Mouse (Mus musculus) layer of hippocampus, adult 11-12 months (tissue): ENCODE data around the gene Fau.

Source experiments
- DNase-seq: peaks from one replicate; pipeline ENCODE4 v3.0.0; 2022; ENCODE audit warnings: low spot score

Gene Fau

DNA sequence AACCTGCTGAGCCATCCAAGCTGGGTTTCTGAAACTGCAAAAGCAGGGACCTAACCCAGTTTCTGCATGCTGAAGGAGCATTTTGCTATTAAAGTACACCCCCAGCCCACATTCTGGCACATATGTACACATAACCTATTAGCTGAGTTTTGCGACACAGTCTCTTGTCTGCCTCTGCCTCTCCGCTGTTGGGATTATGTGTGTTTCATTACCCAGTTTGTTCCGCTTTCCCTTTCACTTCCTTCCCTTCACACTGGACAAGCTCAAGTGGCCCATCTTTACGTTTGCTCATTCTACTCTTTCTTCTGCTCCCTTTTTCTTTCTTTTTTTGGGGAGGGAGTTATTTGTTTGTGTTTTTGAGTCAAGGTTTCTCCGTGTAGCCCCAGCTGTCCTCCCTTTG is 16.2 kb downstream of the Fau start:
- DNase-seq, result no peak

DNA sequence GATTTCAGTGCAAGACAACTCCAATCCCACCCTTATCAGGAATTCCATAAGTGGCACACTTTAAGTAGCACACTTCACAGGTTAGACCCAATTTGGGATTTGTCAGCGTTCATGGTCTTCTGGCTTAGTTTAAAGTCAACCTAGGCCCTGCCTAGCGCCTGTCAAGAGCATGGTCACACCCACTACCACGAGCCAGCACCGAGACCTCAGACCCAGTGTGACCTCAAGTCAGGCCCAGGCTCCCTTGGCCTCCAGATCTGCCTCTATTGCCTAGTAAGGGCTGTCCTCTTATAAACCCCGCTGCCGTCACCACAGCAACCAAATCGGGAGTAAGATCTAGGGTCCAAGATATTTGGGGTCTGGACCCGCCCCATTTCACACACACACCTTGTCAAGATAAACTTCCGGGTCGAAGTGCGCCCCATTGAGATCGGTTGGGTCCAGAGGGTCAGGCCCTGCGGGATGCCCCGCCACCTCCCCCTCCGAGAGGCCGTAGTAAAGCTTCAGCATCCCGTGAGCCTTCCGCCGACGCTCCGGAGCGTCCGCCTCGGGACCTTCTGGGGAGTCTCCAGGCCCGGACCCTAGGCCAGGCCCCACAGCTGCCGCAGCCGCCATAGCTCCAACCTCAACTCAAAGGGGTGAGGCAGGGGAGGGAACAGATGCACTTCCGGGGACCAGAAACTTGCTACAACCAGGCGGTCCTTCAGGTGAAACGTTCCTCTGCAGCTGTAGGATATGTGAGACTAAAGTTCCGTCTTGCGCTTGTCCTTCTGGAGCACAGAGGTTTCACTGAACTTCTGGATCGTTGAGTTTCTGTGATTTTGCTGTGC is 19.1 kb downstream of the Fau start, which contains the start of gene Vps51:
Gene Vps51, minus strand, starts transcription at position 668 of the 830 bp plus-strand sequence.
- DNase-seq, result peak; percentile 87

DNA sequence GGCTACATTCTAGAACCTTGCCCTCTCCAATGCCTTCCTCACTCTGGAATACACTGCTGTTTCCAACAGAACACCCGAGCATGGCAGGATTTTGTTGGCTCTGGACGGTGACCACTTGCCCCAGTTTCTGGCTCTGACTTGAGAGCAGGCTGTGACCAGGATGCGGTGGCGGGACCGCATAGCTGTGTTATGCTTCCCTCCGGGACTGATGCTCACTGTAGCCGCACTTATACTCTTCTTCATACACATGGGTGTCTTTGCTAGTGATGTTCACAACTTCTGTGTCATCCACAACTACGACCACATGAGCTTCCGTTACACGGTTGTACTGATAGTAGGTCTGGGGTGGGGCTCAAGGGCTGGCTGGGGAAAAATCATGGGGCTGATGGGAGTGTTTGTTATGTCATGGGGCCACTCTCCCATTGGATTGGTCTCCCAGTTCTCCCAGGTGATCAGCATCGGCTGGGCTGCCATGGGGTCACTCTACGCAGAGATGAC is 22.4 kb downstream of the Fau start, which contains the start of gene Tmem262:
Gene Tmem262, plus strand, starts transcription at position 51 of the 498 bp plus-strand sequence.
- DNase-seq, result no peak

DNA sequence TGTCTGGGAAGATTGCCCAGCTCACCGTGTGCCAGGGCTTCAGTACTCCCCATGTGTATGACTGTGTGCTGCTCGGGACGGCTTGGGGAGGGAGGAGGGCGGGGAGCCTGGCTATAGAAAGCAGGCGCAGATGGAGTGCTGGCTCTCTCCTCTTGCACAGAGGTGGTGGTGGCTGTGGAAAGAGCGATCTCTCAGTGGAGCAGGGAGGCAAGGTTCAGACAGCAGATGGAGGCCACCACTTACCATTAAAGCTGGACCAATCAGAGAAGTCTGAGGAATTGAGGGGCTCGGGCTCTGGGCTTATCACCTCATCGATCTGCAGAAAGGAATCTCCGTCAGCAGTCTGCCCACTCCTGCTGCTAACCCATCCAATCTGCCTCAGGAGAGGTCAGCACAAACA is 24.5 kb downstream of the Fau start, which contains the start of gene Gm28374:
Gene Gm28374, minus strand, starts transcription at position 101 of the 400 bp plus-strand sequence.
- no peak for DNase-seq

DNA sequence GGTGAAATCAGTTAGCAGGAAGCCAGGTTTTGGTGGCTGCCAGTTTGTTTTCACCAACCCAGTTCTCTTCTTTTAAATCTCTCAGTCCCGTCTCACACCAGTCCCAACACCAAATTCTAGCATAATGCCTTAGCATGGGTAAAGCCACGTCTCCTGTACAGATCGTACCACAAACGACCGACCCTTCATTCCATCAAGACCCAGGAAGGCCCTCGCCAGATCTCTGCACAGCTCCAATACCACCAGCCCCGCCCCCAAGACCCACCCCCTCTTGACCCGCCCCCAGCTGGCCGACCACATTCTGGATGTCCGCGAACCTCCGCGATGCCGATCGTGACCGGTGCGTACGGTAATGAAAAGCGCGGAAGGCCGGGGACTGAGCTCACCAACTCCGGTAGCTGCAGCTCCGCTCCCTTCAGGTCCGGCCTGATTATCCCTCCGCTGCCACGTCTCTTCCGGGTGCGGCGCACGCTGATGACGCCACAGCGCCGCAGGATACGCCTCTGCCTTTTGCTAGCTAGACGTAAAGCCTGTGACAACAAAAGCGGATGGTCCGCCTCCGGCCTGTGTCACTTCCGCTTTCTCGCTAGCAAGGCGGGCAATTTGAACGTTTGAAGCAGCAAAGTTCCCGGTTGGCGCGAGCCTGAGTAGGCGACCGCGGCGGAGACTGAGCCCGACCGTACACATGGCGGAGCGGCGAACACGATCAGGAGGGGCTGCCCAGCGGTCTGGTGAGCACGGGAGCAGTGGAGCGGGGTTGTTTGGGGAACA is 27.0 kb downstream of the Fau start, which contains the start of the genes Zfpl1 and Cdca5:
Gene Zfpl1, minus strand, starts transcription at position 479 of the 771 bp plus-strand sequence.
Gene Cdca5, plus strand, starts transcription at position 506 of the 771 bp plus-strand sequence.
- DNase-seq, result peak; percentile 97

DNA sequence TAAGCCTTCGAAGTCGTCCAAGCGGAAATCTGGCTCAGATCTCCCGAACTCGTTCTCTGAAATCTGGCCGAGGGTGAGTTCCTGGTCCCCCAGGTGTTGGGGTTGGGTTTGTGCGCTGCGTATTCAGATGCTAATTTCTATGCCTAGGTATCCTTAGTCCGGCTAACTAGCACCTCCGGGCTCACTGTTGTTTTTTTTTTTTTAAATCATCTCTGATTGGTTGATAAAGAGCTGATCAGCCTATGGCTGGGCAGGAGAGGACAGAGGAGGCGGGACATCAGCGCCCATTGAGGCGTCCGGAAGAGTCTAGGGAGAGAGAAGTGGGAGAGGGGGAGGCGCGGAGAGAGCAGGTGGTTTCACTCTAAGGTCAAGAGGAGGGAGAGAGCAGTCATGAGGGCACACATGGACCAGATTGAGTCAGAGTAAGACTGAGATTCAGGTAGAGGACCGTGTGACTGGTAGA is 27.8 kb downstream of the Fau start:
- DNase-seq, result no peak

DNA sequence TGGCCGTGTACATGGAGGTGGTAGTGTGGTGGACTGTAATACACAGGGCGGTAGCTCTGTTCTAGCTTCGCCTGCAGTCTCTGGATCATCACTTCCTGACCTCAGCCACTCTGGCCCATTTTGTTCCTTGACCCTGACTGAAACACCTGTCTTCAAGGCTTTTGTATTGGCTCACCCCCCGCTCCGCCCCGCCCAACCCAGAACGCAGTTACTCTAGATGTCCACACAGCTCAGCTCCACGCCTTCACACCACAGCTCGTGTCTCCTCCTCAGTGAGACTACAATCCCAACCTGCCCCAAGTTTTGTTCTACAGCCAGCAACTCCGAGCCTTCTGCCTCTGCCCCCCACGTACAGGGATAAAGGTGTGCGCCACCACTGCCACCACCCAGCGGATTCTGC is 31.2 kb downstream of the Fau start:
- DNase-seq, result no peak

DNA sequence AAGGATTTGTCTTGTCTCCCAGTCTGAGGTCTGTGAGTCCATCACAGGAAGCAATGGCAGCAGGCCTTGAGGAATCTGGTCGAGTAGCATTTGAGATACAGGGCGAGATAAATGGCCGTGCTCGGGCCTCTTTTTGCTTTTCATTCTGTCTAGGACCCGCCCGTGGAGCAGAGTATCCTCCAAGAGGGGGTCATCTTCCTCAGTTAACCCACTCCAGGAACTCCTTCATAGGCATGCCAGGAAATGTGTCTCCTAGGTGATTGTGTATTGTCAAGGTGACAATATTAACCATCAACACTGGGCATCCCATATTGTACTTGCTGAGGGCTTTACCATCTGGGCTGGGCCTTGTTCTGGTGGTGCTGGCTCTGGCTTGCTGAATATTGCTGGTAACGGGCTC is 36.5 kb downstream of the Fau start, which contains the start of gene AC131692.1:
Gene AC131692.1, plus strand, starts transcription at position 301 of the 400 bp plus-strand sequence.
- no peak for DNase-seq

DNA sequence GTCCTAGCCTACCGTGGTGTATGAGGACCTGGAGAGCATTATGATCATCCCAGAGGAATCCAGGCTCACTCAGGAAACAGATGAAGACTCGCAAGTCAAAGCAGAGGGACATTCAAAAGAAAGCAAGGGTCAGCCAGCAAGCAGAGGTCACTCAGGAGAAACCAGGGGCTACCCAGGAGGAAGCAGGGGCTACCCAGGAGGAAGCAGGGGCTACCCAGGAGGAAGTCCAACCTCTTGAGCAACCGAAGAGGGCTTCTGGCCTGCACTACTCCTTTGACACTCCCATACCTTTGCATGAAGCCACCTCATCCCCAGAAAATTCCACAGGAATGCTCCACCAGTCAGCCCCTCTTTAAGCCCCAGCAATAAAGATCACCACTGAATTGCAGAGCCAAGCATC is 40.2 kb downstream of the Fau start:
- DNase-seq, result no peak

DNA sequence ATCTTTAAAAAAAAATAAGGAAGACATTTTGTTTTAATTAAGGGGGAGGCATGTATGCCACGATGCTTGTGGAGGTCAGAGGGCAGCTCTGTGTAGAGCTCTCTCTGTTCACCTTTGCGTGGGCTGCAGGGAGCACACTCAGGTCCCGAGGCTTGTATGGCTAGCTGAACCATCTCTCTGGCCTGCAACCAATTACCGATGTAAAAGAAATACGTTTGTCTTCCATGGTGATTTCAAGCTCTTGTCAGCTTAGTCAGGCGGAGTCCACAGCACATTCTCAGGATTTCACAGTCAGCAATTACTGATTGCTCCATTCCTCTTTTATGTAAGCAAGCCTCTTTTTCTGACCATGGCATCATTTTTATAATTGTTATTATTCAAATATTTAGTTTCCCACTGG is 43.5 kb downstream of the Fau start:
- DNase-seq, result no peak

DNA sequence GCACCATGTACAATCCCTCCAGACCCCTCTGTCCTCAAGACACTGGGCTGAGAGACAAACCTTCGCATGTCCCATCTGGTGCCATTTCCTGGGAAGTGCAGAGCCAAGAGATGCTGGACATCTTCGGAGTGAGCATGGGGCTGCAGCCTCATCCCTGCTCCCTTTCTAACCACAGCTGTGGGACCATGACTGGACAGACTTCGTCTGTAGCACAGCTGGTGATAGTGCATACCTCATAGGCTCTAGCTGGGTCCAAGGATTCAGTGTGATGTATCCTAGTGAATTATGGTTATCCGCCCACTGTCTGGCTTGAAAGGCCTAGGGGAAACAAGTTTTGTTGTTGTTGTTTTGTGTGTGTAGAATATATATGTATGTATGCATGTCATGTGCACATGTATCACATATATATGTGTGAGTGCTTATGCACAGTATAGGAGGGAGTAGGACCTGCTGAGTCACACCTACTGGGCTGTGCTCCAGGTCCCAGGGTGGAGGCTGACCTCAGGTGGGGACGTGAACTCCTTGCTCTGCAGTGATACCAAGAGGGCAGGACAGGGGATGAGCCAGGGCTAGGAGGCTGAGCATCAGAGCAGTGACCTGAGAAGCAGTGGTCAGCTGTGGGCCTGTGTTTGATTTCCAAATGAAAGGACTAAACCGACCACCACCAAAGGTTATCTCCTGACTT is 44.7 kb downstream of the Fau start:
- DNase-seq, result no peak

DNA sequence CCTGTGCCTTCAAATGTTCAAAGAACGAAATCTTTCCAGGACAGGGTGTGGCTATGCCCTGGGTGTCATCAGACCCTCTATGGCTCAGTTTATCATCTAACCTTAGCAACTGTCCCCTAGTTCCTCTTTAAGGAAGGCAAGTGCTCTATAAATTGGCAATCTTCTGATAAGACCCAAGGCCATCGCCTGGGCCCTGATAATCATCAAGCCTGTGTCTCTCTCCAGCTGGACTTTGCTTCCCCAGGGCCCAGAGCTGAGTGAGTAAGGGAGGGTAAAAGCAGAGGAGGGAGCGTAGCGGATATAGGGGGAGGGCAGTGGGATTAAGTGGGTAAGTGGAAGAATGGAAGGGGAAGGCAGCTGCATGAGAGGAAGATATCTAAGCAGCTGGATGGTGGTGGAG is 46.8 kb downstream of the Fau start:
- DNase-seq, result no peak

DNA sequence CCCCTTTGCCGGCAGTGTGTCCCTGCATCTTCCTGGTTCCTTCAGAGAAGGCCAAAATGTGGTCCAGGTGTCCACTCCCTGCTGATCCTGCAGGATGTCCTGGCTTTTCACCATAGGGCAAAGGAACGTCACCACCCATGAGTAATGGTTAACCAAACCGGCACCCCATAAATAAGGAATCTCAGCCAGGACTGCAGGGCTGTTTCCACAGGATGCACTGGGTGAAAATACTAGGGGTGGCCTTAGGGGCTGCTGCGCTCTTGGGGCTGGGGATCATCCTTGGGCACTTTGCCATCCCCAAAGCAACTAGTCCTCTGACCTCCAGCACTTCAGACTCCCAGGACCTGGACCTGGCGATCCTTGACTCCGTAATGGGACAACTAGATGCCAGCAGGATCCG is 47.9 kb downstream of the Fau start, which contains the start of gene Naaladl1:
Gene Naaladl1, plus strand, starts transcription at position 197 of the 400 bp plus-strand sequence.
- no peak for DNase-seq
